Mouse (Mus musculus): ENCODE results near the gene Dysf. TPM values are rescaled to one million over a fixed set of nuclear protein-coding genes. Genes with fewer than 3 reads are reported as not detected.

Dysf gene
- total and polyA plus RNA-seq, 3 experiments, result 0.05 to 0.39 (median 0.38) TPM

DNA sequence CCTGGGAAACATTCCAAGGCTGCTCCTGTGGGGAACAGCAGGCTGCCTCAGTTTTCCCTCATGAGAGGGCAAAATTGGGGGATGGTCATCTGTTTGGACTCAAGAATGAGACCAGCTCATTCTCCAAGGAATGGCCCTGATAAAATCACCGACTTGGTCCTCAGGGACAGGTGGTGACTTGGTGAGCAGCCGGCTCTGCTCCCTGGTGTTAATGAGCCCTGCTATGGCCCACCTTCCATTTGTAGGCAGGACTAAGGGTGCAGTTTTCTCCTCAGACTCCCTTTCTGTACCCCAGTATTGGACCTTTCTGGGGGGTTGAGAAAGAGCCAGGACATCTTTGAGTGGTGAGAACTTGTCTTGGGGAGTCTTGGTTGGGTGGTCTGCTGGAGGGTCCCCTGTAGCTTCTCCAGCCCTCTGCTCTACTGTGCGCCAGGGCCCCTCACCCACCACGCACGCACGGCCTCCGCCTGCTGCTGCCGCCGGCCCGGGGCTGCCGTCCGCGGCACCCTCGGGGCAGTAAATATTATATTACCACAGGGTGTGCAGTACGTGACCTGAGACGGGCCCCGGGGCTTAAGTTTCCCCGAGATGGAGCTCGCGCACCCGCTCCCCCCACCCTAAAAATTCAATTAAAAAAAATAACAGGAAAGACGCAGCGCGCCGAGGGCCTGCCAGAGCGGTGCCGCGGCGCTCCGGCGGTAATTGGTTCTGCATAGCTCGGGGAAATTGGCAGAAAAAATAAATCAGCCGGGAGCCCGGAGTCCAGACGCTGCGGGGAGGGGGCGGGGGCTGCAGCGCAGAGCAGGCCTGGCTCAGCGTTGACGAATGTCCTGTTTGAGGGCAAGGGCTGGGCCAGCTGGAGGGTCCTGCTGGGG, 97.0 kb downstream of the Dysf start:
- in situ Hi-C loops (cut with MboI; ENCODE audit: low pct_ligation_motif_present, low pct_unique_long_range_greater_than_20kb, low sequenced_read_pairs), result no loop called here
- no peak overlapping the region for H3K9ac ChIP-seq (ENCODE audit: insufficient read depth, low read depth)
- H3K4me3 ChIP-seq (replicated peaks in 1 of 3; ENCODE audit: low read depth in 2 of 3, low read length in 2 of 3, poor library complexity in 1 of 3), result no peak overlapping the region

DNA sequence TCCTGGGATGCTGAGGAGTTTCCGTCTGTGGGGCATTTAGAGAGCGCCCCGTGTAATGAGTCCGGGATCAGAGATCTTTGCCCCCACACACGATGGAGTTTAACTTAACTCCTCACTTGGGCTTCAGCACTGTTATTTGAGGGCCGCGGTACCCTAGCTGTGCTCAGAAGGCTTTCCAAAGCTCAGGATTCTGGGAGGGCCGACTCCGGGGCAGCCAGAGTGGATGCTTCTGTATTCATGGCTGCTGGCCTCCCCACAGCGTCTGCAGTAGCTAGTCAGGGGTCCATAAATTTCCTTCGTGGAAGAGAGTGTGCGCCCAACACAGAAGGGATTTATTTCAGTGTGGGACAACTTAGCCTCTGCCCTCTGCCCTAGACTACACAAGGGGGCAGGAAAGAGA, 97.7 kb downstream of the Dysf start:
- Histone ChIP-seq H3K27me3 (replicated peaks) (peaks cover 87% of the 10 kb centered on the region), H3K9ac (ENCODE audit: insufficient read depth, low read depth) (no peak overlapping the region), H3K9me3 (replicated peaks; ENCODE audit: low read length) (no peaks in the 10 kb centered on the region), H3K36me3 (replicated peaks in 1 of 2; ENCODE audit: control insufficient read depth in 1 of 2, insufficient read depth in 1 of 2, low read length in 1 of 2) (no peaks in the 10 kb centered on the region), H3K79me2 (replicated peaks; ENCODE audit: control insufficient read depth, extremely low read depth, insufficient read depth, poor library complexity, severe bottlenecking) (no peaks in the 10 kb centered on the region), H3K4me3 (replicated peaks in 1 of 3; ENCODE audit: low read depth in 2 of 3, low read length in 2 of 3, poor library complexity in 1 of 3) (no peak overlapping the region), H3K27ac (ENCODE audit: insufficient read depth, low read depth) (no peak overlapping the region), H3K4me2 (ENCODE audit: insufficient read depth, low read depth, poor library complexity, severe bottlenecking) (no peak overlapping the region), H3K4me1 (ENCODE audit: control insufficient read depth in 1 of 2, insufficient read depth in 2 of 2) (no peaks in the 10 kb centered on the region)
- TF ChIP-seq MXI1 (IDR thresholded peaks at IDR 0.05; ENCODE audit: low read depth, low read length) (no peak), E2F4 (IDR thresholded peaks at IDR 0.05; ENCODE audit: insufficient replicate concordance, low read depth, low read length) (no peak), POLR2A (IDR thresholded peaks at IDR 0.05; ENCODE audit: low read depth, low read length) (no peak), MAZ (IDR thresholded peaks at IDR 0.05; ENCODE audit: low read depth, low read length) (no peak), TBP (conservative IDR thresholded peaks at IDR 0.05; ENCODE audit: low read depth, low read length) (no peak), KAT2A (IDR thresholded peaks at IDR 0.05; ENCODE audit: insufficient replicate concordance, low read length) (no peak), HCFC1 (IDR thresholded peaks at IDR 0.05; ENCODE audit: low read depth, low read length) (no peak), JUN (IDR thresholded peaks at IDR 0.05; ENCODE audit: insufficient read depth, low read depth, low read length) (no peak), RAD21 (IDR thresholded peaks at IDR 0.05; ENCODE audit: low read depth, low read length) (no peak), PAX5 (IDR thresholded peaks at IDR 0.05; ENCODE audit: low read length) (no peak), EP300 (IDR thresholded peaks at IDR 0.05; ENCODE audit: low read length) (no peak), NRF1 (IDR thresholded peaks at IDR 0.05; ENCODE audit: low read depth, low read length) (no peak), TCF12 (IDR thresholded peaks at IDR 0.05; ENCODE audit: low read depth, low read length) (no peak), MAFK (IDR thresholded peaks at IDR 0.05; ENCODE audit: insufficient replicate concordance, low read length) (no peak), ZNF384 (IDR thresholded peaks at IDR 0.05; ENCODE audit: low read depth, low read length) (no peak), UBTF (IDR thresholded peaks at IDR 0.05; ENCODE audit: low read depth, low read length) (no peak)
- dilution Hi-C loops (cut with MboI; ENCODE audit: extremely low pct_ligation_motif_present, extremely low pct_unique_long_range_greater_than_20kb, low sequenced_read_pairs) (no loop called here), in situ Hi-C loops (cut with MboI; ENCODE audit: low pct_ligation_motif_present, low pct_unique_long_range_greater_than_20kb, low sequenced_read_pairs) (no loop called here)
- no peak for DNase-seq (ENCODE audit: extremely low read depth)

More for the DNA sequence above, 97.0 kb downstream of the Dysf start:
- Histone ChIP-seq H3K27me3 (replicated peaks) (peaks cover 87% of the 10 kb centered on the region), H3K36me3 (replicated peaks in 1 of 2; ENCODE audit: control insufficient read depth in 1 of 2, insufficient read depth in 1 of 2, low read length in 1 of 2) (no peaks in the 10 kb centered on the region), H3K9me3 (replicated peaks; ENCODE audit: low read length) (no peaks in the 10 kb centered on the region), H3K79me2 (replicated peaks; ENCODE audit: control insufficient read depth, extremely low read depth, insufficient read depth, poor library complexity, severe bottlenecking) (no peaks in the 10 kb centered on the region), H3K4me2 (ENCODE audit: insufficient read depth, low read depth, poor library complexity, severe bottlenecking) (no peak overlapping the region), H3K27ac (ENCODE audit: insufficient read depth, low read depth) (no peak overlapping the region), H3K4me1 (ENCODE audit: control insufficient read depth in 1 of 2, insufficient read depth in 2 of 2) (no peaks in the 10 kb centered on the region)
- dilution Hi-C loops (cut with MboI; ENCODE audit: extremely low pct_ligation_motif_present, extremely low pct_unique_long_range_greater_than_20kb, low sequenced_read_pairs), result no loop called here
- TF ChIP-seq KAT2A (IDR thresholded peaks at IDR 0.05; ENCODE audit: insufficient replicate concordance, low read length), result no peak
- no peak for TF ChIP-seq UBTF (IDR thresholded peaks at IDR 0.05; ENCODE audit: low read depth, low read length)
- TF ChIP-seq IRF4 (IDR thresholded peaks at IDR 0.05; ENCODE audit: low read depth, low read length), result no peak
- TF ChIP-seq RCOR1 (conservative IDR thresholded peaks at IDR 0.05; ENCODE audit: low read depth, low read length), result no peak
- TF ChIP-seq JUN (IDR thresholded peaks at IDR 0.05; ENCODE audit: insufficient read depth, low read depth, low read length), result no peak
- no peak for TF ChIP-seq CHD1 (IDR thresholded peaks at IDR 0.05; ENCODE audit: low read depth, low read length)
- no peak for TF ChIP-seq RAD21 (IDR thresholded peaks at IDR 0.05; ENCODE audit: low read depth, low read length)
- TF ChIP-seq JUND (conservative IDR thresholded peaks at IDR 0.05; ENCODE audit: low read depth, low read length), result no peak
- no peak for TF ChIP-seq HCFC1 (IDR thresholded peaks at IDR 0.05; ENCODE audit: low read depth, low read length)
- no peak for TF ChIP-seq MYC (IDR thresholded peaks at IDR 0.05; ENCODE audit: low read depth, low read length)
- no peak for TF ChIP-seq NRF1 (IDR thresholded peaks at IDR 0.05; ENCODE audit: low read depth, low read length)
- no peak for TF ChIP-seq ETS1 (conservative IDR thresholded peaks at IDR 0.05; ENCODE audit: low read depth, low read length)
- TF ChIP-seq ZNF384 (IDR thresholded peaks at IDR 0.05; ENCODE audit: low read depth, low read length), result no peak
- no peak for TF ChIP-seq POLR2A (IDR thresholded peaks at IDR 0.05; ENCODE audit: low read depth, low read length)
- no peak for TF ChIP-seq ELF1 (IDR thresholded peaks at IDR 0.05; ENCODE audit: low read depth, low read length)
- TF ChIP-seq BHLHE40 (IDR thresholded peaks at IDR 0.05; ENCODE audit: low read depth, low read length), result no peak
- no peak for TF ChIP-seq NELFE (IDR thresholded peaks at IDR 0.05; ENCODE audit: low read depth, low read length)
- TF ChIP-seq MXI1 (IDR thresholded peaks at IDR 0.05; ENCODE audit: low read depth, low read length), result no peak
- no peak for TF ChIP-seq CHD2 (IDR thresholded peaks at IDR 0.05; ENCODE audit: low read length)
- no peak for DNase-seq (ENCODE audit: extremely low read depth)
